Mouse (Mus musculus) T-cell, adult 2 months (primary cell): ENCODE measurements around the gene Gpx8.
A peak's percentile ranks its signal among the peaks of the same experiment; 100 is the strongest.

Experiments
- DNase-seq: peaks from one replicate; pipeline ENCODE4 v3.0.0; 2022; ENCODE audit warnings: low spot score

Gpx8 gene

DNA sequence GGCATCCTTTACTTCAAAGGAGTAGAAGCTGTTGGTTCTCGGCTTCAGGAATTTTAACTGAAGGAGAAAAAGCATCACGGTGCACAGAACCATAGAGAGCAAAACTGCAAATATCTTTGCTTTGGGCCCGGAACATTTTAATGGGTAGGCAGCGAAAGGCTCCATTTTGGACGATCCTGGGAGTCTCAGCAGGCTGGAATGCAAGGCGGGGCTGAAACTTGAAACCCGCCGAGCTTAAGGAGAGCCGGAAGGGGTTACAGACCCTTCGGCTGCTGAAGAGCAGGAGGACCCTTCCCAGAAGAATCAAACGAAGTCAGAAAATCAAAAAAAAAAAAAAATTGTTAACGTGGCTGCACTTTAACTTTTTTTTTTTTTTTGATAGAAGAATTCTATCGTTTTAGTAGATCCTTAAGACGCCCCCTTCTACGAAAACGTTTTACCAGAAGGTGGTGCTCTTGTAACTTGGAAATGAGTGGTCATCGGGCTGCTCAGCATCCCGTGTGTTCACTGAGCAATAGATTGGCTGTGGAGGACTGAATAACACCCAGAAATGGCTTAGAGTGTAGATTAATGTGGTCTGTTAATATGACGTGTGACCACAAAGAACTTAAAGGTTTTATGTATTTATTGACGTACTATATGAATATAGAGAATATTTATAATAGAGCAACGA is at the start of gene Gpx8:
Gene Gpx8 (minus strand): TSS at position 200 of the 673 bp plus-strand sequence.
- DNase-seq: peak; percentile 23

DNA sequence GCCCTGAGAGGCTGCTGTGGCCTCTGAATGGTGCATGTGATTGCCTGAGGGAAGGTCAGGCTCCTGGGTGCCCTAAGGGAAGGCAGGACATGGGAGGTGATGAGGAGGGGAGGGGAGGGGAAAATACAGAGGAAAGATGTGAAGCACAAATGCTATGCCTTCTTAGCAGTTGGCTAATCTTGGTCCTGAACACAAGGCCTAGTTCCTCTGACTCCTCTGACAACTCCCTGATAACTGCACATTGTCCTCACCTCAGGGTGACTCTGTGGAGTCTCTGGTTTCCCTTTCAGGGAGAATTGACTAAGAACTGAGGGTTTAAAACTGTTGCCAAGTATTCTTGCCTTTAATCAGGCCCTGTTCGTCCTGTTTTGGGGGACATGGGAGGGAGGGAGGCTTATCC is 48.4 kb upstream of the Gpx8 start:
- DNase-seq: no peak

DNA sequence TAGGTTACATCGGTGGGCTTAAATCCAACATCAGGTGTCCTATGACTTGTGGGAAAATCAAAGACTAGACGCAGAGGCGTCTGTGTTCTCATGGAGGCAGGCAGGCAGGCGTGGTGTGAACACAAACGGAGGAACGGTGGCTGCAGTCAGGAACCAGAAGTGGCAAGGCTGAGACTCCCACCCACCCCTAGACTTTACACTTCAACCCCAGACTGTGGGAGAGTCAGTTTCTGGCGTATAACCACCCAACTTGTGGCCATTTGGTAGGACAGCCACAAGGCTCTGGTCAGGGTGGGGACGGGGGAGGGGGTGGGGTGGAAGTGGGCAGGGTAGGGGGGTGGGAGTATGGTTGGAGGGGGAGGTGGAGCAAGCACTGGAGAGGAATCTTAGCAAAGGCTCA is 44.3 kb upstream of the Gpx8 start:
- DNase-seq: no peak

DNA sequence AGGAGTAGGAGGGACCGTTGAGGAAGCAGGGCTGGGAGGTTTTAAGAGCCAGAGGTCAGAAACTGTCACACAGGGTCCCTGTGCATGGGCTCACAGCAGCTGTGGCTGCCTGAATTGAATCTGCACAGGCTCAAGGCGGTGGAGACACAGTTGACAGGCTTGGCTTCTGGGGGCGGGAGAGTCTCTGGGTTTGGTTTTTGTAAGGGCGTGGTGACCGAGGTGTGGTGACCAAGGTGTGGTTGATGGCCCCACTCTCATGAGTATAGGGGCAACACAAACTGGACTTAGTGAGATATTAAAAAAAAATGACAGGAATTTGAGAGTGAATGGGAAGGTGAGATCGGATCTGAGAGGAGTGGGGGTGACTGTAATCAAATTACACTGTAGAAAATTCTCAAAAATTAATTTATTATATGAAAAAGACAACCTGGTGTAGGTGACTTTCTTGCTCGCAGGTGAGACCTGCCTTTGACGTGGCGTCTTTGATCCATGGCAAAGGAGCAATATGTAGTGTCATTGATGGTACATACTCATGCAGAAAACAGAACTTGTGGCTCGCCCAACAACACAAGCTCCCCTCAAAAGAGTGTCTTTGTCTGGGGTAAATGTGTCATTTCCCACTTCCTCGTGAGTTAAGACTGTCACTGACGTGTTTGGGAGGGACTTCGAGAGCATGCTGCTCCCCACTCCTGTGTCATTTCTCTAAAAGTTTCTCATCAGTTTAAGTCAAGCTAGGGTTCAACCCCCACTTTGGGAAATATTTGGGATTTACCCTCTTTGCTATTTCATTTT is 41.2 kb upstream of the Gpx8 start:
- DNase-seq: peak; percentile 37

DNA sequence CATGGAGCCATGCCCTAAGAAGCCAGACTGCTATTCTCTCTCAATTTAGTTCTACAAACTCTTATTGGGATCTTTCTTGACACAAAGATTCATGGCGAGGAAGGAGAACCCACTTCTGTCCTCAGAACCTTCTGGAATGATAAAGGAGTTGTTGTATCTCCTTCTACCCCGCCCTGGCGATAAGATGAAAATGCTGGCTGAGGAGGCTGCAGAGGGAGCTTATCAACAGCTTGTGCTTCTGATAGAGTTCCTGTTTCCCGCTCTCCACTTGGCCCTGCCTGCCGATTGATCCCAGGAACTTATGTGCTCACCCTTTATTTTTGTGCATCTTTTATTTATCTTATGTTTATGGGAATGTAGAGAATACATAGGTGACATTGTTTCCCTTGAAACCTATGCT is 38.5 kb upstream of the Gpx8 start:
- no peak for DNase-seq

DNA sequence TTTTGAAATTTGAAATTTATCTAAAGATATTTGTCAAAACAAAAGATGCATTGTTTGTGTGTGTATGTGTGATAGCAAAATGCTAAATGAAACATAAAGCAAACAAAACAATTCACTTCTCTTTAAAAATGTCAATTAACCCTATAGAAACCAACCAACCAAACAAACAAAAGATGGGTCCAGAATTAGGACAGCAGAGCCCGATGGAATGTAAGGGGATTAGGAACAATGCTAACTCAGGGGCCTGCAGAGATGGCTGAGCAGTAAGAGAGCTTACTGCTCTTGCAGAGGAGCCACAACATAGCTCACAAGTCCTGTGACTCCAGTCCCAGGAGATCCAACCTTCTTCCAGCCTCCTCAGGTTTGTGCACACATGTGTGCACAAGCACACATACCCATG is 35.9 kb upstream of the Gpx8 start:
- DNase-seq: no peak

DNA sequence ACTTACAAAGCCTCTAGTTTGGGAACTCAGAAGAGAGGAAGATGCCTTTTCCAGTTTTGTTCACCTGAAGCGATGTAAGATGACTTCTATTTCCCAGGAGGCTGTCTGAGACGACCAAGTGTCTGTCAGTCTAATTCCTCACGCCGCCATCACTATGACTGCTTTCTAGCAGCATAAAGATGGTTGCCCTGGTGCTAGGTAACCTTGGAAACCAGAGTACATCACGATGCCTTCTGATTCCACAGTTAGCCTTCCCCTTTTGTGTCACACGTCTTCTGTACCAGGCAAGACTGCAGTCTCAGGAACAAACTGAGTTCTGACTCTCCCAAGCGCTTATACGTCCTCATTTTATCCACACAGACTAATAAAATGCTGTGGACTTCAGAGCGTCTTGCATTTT is 32.8 kb upstream of the Gpx8 start:
- DNase-seq: no peak

DNA sequence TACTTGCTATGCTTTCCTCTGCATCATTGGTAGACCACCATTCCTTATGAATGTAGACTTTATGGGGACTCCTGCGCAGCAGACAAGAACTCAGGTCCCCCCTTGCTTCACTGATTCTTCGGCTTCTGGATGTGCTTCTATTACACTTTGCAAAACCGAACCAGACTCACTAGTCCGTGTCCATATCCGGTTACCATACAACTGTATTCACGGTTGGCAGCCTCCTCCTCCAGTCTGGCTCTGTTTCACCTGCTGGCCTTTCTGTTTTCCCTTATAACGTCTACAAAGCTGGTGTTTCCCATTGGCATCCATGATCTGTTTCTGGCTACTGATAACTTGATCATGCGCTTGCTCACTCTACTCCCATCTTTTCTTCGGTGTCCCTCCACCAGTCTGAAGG is 18.3 kb upstream of the Gpx8 start:
- no peak for DNase-seq

DNA sequence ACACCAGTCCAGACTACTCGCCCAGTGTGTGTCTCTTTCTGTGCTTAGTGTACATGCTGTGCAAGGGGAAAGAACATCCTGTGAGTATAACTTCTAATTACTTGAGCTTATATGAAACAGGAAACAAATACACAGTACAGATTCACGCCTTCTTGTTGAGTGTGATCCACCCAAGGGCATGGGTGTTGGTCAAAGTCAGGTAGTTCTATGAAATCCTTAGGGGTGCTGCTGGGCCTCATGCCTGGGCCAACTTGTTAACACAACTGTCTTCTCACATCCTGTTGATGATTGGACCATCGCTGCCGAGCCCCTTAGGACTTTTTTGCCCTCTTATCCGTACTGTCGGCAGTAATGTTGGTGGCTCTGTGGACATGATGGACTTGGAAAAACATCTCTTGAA is 15.5 kb upstream of the Gpx8 start:
- DNase-seq: no peak

DNA sequence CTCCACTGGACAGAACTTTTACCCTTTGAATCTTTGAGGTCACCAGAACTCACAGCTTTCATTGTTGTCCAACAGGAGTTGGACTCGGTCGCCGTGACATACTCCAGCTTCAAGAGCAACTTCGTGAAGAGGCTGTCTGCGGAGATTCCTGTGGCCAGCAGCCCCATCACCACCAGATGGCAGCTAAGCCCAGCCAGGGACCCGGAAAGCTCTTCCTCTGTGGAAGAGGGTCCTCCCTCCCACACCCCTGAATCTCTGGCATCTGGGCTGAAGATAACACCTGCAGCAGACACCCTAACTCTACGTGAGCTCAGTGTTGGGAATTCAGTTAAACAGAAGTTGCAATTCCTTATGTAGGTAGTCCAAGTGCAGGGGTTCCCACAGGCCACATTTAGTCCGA is 9.6 kb upstream of the Gpx8 start:
- no peak for DNase-seq

DNA sequence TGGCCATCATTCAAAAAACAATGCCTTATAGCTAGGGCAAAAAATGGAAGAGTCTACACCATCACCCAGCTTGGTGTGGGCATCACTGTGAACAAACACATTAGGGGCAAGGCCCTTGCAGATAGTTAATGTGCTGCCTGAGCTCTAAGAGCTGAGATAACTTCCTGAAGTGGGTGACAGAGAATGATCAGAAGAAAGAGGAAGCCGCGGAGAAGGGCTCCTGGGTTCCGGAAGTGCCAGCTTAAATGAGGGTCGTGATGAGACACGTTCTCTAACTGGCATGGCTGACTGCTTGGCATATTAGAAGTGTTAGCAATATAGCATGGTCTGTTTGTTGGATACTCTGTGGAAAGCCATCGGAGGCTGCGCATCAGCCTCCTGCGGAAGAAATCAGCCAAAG is 8.0 kb upstream of the Gpx8 start:
- DNase-seq: no peak

DNA sequence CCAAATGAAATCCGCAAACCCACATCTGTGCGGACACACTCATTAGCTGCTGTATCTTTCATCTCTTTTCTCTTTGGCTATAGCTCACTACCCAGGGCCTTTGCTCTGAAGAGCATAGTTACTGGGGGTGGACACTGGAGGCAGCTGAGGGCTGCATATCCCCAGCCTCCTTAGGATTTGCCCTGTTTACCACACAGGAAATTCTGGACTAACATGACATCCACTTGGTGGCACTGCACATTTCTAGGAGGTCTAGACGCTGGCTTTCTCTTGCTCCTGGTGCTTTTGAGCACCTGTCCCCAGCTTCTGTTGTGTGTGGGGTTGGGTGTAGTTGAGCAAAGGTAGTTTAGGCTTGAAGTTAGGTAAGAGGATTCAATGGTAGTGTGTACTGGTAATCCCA is 1.4 kb upstream of the Gpx8 start:
- DNase-seq: no peak

DNA sequence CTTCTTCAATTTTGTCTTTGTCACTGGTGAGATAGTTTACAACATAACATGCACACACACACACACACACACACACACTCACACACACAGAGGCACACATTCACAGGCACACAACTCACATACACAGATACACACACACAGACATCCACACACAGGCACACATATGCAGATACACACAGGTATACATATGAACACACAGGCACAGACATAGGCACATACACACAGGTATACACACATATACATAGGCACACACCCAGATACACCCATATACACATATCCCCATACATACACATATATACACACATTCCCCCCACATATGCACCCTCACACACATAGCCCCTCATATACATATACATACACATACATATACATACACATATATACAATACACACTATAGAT is 808 bp upstream of the Gpx8 start:
- DNase-seq: no peak

DNA sequence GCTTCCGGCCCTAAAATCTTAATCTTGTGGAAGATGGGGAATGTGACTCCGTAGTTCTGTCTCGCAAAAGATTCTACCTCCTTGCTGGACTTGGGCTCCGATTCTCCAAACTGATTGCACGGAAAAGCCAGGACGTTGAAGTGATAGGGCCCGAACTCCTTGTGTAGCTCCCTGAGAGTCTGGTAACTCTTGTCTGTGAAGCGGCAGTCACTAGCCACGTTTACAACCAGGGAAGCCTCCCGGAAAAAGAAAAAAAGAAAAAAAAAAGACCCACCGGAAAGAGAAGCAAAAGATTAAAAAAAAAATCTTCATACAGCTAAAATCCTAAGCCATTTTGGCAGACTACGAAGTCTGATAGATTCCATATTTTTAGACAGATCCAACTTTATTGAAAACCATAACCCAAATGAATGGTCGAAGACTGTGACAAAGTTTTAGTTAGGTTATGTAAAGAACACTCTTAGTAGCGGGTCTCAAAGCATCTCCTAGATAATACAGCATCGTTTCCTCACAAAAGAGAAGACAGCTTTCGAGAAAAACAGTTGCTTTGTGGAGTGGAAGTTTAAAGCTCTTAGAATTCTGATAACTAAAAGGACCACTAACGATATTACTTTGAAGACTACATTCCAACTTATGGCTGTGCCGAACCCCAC is 626 bp downstream of the Gpx8 start:
- no peak for DNase-seq

DNA sequence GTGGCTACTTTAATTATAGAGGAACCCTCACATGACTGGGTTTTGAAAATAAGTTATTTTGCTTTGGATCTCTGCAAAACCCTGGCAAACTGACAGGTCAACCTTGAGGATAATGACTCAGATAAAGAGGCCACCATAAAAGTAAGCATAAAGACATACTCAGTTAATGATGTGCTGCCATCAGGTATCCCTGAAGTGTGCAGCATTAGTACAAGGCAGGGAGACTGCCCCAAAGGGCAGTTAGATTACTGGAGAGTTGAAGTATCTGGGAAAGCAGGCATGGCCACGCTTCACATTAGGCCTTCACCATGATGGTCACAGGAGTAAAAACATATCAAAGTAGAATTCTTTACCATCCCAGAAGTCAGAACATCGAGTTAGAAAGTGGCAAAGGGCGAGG is 1.3 kb downstream of the Gpx8 start:
- DNase-seq: no peak

DNA sequence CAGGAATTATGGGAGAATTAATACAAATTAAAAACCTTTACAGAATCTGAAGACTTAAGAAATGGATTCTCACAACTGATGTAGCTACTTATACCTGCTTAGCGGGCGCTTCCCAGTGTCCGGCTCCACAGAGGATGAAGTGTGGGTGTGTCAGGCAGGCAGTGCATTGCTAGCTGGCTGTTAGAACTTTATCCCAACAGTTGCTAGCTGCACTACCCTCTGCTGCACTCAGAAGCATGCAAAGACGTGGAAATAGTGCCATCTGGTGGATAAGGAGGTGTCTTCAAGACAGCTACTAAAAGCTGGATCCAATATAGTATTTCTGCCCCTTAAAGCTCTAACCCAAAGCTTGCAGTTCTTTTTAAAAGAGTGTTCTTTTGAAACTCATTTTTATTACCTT is 10.4 kb downstream of the Gpx8 start:
- peak; percentile 78 for DNase-seq

DNA sequence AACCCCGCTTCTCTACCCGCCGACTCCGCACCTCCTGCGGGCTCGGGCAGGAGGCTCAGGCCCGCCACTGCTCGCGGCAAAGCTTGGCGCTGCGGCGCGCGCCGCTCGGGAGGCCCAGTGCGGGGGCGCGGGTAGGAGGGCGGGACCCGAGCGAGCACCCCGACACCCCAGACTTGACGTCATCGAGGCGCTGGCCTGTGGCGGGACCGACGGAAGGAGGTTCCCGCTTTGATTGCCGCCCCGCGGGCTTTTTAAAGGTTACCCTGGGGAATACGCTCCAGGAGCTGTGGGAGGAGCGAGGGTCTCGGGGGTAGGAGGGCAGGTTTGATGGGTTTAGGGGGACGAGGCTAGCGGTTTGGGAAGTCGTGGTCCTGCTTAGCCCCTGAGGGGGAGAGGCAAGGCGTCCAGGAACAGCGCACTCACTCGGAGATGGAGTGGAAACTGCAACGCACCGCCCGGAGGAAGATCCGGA is 11.2 kb downstream of the Gpx8 start, which contains the start of gene Cdc20b:
Gene Cdc20b (plus strand): TSS at position 162 of the 472 bp plus-strand sequence.
- DNase-seq: peak; percentile 83

DNA sequence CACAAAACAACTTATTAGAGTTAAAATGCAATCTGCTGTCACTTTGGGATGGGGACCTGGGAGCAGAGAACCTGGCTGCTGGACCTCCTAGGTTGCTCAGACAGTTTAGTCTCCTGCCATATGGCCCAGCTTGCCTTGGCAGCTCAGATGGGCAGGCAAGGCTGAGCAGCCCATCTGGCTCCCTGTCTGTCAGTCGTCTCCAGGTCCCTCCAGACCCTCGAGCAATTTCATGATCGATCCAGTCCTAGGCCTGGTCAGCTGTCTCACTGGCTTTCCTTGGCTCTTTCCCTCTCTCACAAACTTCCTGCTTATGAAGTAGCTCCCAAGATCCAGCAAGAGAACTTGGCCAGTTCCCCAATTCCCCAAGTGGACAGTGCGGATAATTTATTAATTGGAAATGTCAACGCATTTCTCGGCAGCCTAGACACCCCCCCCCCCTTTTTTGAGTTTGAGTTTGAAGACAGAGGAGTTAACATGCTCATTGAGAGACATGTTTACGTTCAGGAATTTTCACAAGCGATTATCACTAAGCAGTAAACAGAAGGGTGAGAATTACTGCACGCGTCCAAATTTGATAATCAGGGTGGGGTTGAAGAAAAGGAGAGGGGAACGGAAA is 11.8 kb downstream of the Gpx8 start:
- DNase-seq: no peak

DNA sequence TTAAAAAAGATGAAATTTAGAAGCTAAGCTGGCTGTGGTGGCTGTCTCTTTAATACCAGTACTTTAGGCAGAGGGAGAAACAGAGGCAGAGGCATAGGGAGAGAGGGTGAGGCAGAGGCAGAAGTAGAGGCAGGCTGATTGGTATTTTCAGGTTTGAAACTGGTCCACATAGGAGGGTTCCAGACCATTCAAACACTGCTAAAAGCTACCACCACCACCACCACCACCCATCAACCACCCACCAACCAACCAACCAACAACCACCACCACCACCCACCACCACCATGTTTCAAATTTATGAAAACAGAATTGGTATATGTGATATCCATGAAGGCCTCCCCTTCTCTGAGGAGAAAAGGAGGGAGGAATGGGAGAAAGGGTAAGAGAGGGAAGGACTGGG is 13.4 kb downstream of the Gpx8 start:
- no peak for DNase-seq

DNA sequence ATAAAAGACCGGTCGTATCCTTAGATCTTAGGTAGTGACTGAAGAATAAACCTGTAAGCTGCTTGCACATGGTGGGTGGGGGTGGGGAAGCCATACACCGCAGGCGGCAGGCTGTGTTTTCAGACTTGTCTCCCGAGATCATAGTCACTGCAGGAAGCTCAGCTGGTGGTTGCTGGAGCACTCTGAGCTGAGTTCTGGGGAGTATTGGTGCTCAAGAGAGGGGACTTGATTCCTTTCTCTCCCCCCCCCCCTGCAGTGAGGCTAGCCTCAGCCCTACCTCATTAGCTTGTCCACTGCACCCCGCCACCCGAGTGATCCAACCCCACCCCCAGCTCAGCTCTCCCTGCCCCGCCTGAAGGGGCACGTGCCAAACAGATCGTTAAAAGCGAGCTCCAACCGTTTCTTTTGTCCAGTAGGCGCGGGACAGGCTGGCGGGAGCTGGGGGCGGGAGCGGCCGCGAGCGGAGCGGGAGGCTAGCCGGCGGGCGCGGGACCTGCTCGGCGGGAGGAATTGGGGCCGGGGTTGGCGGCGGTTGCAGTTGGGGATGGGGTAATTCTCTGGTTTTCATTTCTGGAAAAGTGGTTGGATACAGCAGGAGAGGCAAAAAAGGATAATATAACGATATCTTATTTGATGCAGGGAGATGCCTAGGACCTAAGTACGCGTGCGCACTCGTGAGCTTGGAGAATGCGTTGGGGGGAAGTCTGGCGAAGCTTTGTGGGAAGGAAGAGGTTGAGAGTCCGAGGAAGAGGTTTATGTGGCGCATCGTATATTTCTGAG is 14.2 kb downstream of the Gpx8 start:
- DNase-seq: peak; percentile 48

DNA sequence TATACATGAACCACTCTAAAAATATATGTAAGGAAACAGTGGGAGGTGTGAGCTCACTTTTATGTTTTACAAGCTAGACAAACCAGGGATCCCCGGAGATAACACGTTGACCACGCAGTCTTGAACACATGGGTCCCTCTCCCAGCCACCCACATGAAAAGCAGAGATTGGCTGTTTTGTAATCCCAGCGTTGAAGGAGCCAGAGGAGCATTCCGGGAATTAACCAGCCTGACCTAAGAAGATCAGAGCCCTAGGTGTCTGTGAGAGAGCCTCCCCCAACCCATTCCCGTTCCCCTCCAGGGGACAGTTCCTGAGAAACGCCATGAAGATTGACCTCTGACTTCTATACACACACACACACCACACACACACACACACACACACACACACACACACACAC is 14.9 kb downstream of the Gpx8 start:
- no peak for DNase-seq
